Mouse (Mus musculus) granulocyte monocyte progenitor cell, adult 5-6 weeks (primary cell): ENCODE data around the gene Gm16513. TPM values are rescaled to one million over a fixed set of nuclear protein-coding genes. Genes with fewer than 3 reads are reported as not detected.
"Not testable (repeated sequence)": the region's sequence is repeated elsewhere in the genome, so short reads cannot be mapped to it uniquely, and the experiment has no call there.

Source experiments
- ATAC-seq: replicated peaks from 2 replicates; pipeline ENCODE4 v1.8.0; 2016; ENCODE audit warnings: mild to moderate bottlenecking, moderate TSS enrichment, inconsistent platforms; ENCODE audit not compliant: poor library complexity, severe bottlenecking
- total RNA-seq, 2 experiments: library from RNA; stranded (forward) in 1 of 2; stranded (reverse) in 1 of 2; fragments of 200-712, 200-1000 nt in 1 of 2; fragments of >200 nt in 1 of 2; fragmentation: Nextera tagmentation in 1 of 2; gene quantifications; 2 replicates each; pipeline ENCODE4 v1.2.3; 2014 to 2017

Gm16513 gene
- total RNA-seq (2014; fragmentation: Nextera tagmentation) (not detected in 2 replicates), total RNA-seq (2017) (not detected in 2 replicates)

DNA sequence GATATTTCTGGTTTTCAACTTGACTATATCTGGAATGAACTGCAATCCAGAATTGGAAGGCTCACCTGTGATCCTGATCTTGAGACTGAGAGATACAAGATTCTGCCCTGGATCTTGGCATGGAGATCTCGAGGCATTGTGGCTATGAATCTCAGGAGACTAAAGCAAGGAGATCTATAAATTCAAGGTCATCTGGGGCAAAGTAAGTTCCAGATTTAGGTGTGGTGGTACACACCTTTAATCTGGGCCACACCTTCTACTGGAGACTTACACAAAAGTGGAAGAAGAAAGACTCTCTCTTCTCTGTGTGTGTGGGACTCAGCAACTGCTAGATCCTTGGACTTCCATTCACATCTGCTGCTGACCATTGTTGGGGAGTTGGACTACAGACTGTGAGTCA, at the start of gene Gm16513:
Gm16513 (plus strand) TSS at position 301 of the 400 bp plus-strand sequence.
- ATAC-seq: not testable (repeated sequence)

Other genes starting within 250 kb of the Gm16513 start
- not detected in 2 replicates for gene Gm6367, start 194.0 kb upstream of the Gm16513 start, total RNA-seq (2014; fragmentation: Nextera tagmentation)
- gene Gm6367, start 194.0 kb upstream of the Gm16513 start, total RNA-seq (2017): not detected in 2 replicates
- not detected in 2 replicates for gene Gm7942, start 75.7 kb upstream of the Gm16513 start, total RNA-seq (2014; fragmentation: Nextera tagmentation)
- gene Gm7942, start 75.7 kb upstream of the Gm16513 start, total RNA-seq (2017): not detected in 2 replicates
- gene Gm10424, start 90.1 kb downstream of the Gm16513 start, total RNA-seq (2014; fragmentation: Nextera tagmentation): not detected in 2 replicates
- not detected in 2 replicates for gene Gm10424, start 90.1 kb downstream of the Gm16513 start, total RNA-seq (2017)
- not detected in 2 replicates for gene Gm3259, start 123.3 kb downstream of the Gm16513 start, total RNA-seq (2014; fragmentation: Nextera tagmentation)
- not detected in 2 replicates for gene Gm3259, start 123.3 kb downstream of the Gm16513 start, total RNA-seq (2017)